Mouse (Mus musculus) kidney, embryonic 16.5 days (tissue): ENCODE data around the gene Porcn. TPM values are rescaled to one million over a fixed set of nuclear protein-coding genes. Genes with fewer than 3 reads are reported as not detected.

Source experiments
- ATAC-seq: fragments of 200-750 bp; cut with Nextera tagmentation; 2 replicates; pipeline ENCODE4 v1.8.0; 2017; ENCODE audit warnings: moderate TSS enrichment; ENCODE audit not compliant: low FRiP score, low TSS enrichment
- H3K27ac ChIP-seq: fragments of 300-500 bp; sonication (generic); 2 replicates; pipeline ENCODE4 v1.5.1; 2014; ENCODE audit warnings: low read length
- H3K27me3 ChIP-seq: fragments of 300-500 bp; sonication (generic); 2 replicates; pipeline ENCODE4 v1.6.1; 2014; ENCODE audit warnings: low read length, control low read depth, mixed read lengths; ENCODE audit not compliant: insufficient read depth
- H3K36me3 ChIP-seq: fragments of 300-500 bp; sonication (generic); 2 replicates; pipeline ENCODE4 v1.6.1; 2014; ENCODE audit warnings: low read length, control low read depth, mixed read lengths; ENCODE audit not compliant: insufficient read depth
- H3K4me1 ChIP-seq: fragments of 300-500 bp; sonication (generic); 2 replicates; pipeline ENCODE4 v1.6.1; 2014; ENCODE audit warnings: low read length, control low read depth, mixed read lengths; ENCODE audit not compliant: insufficient read depth
- H3K4me2 ChIP-seq: fragments of 300-500 bp; sonication (generic); replicated peaks from 2 replicates; pipeline ENCODE4 v1.6.1; 2014; ENCODE audit warnings: low read depth, low read length
- H3K4me3 ChIP-seq: fragments of 300-500 bp; sonication (generic); 2 replicates; pipeline ENCODE4 v1.5.1; 2014; ENCODE audit warnings: mild to moderate bottlenecking, low read length
- H3K9ac ChIP-seq: fragments of 300-500 bp; sonication (generic); replicated peaks from 2 replicates; pipeline ENCODE4 v1.6.1; 2014; ENCODE audit warnings: low read length
- H3K9me3 ChIP-seq: fragments of 300-500 bp; sonication (generic); 2 replicates; pipeline ENCODE4 v1.6.1; 2016; ENCODE audit warnings: low read length, control low read depth
- WGBS: fragments of 180-500 bp; shearing (Covaris S2); extraction: QIAGEN DNeasy Blood & Tissue Kit; methylation state at CpG from one replicate; pipeline ENCODE4 v1.1.7; 2014; 5-methylcytosine and 5-hydroxymethylcytosine counted together
- polyA plus RNA-seq: library from polyadenylated mRNA; unstranded; fragments of >200 nt; fragmentation: Nextera tagmentation; extraction: Ambion mirVana; gene quantifications from 2 replicates; pipeline ENCODE4 v1.2.1, GENCODE M21; 2015

The Porcn gene
- polyA plus RNA-seq, 1 experiment from 2014 or later, result 8.4 TPM

GRCm38 (mm10) chrX:8233602-8234001 lies 27.3 kb upstream of the Porcn start:
- H3K27ac ChIP-seq, result no peak overlapping the region
- H3K4me2 ChIP-seq, result no peak overlapping the region
- 93% methylated on average over 3 of the region's 3 CpGs for whole genome bisulfite sequencing
- no peaks in the 10 kb centered on the region for H3K9me3 ChIP-seq
- no peaks in the 10 kb centered on the region for H3K36me3 ChIP-seq
- no peak for ATAC-seq
- no peak overlapping the region for H3K4me3 ChIP-seq
- H3K9ac ChIP-seq, result no peak overlapping the region
- H3K27me3 ChIP-seq, result no peaks in the 10 kb centered on the region
- H3K4me1 ChIP-seq, result no peaks in the 10 kb centered on the region

- ATAC-seq, result no peak
- no peaks in the 10 kb centered on the region for H3K9me3 ChIP-seq
- H3K4me1 ChIP-seq, result no peaks in the 10 kb centered on the region
- H3K27ac ChIP-seq, result no peak overlapping the region
- H3K9ac ChIP-seq, result no peak overlapping the region
- no peaks in the 10 kb centered on the region for H3K27me3 ChIP-seq
- WGBS, result 79% methylated on average over 4 of the region's 4 CpGs
- H3K4me2 ChIP-seq, result no peak overlapping the region
- no peaks in the 10 kb centered on the region for H3K36me3 ChIP-seq
- H3K4me3 ChIP-seq, result no peak overlapping the region
These were observed 23.9 kb upstream of the Porcn start for GRCm38 (mm10) chrX:8230272-8230671.

DNA sequence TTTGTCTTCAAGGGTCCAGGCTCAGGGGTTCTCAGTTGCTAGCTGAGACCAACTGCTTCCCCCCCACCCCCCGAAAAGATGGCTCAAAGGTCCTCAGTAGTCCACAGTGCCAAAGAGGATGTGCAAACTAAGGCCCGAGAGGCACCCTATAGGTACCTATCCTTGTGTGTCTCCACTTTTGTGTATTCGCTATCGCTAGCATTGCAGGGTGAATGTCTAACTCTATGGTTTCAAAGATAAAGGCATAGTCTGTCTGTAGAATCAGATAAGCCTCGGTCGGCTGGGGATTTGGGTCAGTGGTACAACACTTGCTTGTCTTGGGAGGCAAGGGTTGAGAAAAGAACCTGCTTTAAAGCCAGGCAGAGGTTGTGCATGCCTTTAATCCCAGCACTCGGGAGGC lies 17.1 kb upstream of the Porcn start:
- H3K36me3 ChIP-seq, result no peaks in the 10 kb centered on the region
- no peak overlapping the region for H3K4me2 ChIP-seq
- H3K9ac ChIP-seq, result no peak overlapping the region
- H3K27ac ChIP-seq, result no peak overlapping the region
- H3K4me3 ChIP-seq, result no peak overlapping the region
- no peak for ATAC-seq
- no peaks in the 10 kb centered on the region for H3K9me3 ChIP-seq
- H3K4me1 ChIP-seq, result no peaks in the 10 kb centered on the region
- WGBS, result 88% methylated on average over 7 of the region's 7 CpGs
- no peaks in the 10 kb centered on the region for H3K27me3 ChIP-seq

DNA sequence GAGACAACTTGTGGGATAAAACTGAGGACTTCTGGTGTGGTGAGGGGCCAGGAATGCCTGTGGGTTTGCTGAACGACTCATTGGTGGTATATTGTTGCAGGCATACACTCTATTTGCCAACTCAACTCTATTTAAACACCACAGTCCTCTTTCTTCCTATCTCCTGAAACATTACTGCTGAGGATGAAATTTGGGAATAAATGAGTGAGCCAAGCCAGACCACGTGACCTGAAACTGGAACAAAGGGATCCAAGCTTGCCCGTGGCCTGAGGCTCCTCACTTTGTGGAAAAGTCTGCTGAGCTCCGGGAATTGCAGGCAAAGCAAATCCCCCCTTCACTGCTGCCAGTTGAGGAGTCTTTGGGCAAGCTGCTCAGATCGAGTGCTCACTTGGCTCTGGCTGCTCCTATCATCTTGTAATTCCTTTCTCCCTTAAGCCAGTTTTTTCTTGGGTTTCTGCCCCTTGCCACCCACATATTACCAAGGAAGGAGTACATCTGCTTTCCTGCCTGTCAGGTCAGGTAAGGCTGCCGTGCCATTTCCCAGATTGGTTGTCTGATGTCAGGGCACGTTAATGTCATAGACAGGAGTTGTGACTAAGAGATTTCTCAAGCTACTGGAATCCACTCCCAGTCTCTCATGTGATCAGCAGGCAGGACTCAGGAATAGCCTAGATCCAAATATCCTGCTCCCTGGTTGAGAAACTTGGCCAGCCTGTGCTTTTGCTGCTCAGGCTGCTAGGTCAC lies 16.5 kb upstream of the Porcn start:
- 58% methylated on average over 7 of the region's 7 CpGs for WGBS
- no peaks in the 10 kb centered on the region for H3K36me3 ChIP-seq
- no peak for ATAC-seq
- H3K9ac ChIP-seq, result no peak overlapping the region
- no peak overlapping the region for H3K4me3 ChIP-seq
- H3K4me1 ChIP-seq, result no peaks in the 10 kb centered on the region
- H3K4me2 ChIP-seq, result no peak overlapping the region
- H3K27me3 ChIP-seq, result no peaks in the 10 kb centered on the region
- H3K9me3 ChIP-seq, result no peaks in the 10 kb centered on the region
- H3K27ac ChIP-seq, result no peak overlapping the region

DNA sequence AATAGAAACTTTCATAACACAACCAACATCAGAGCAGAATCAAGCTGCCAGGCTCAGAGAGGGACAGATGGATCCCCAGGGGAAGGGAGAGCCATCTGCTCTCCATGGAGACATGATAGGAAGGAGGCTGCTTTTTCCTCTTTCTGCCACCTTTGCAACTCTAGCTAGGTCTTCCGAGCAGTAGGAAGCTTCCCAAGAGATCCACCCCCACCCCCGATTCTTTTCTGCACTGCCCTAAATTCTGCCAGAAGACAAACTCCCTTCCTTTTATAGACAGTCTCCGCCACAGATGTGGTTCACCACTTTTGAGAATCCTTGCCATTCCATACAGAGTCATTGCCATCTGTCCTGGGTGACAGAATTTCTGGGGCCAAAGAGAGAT lies 16.0 kb upstream of the Porcn start:
- H3K27me3 ChIP-seq, result no peaks in the 10 kb centered on the region
- no peak overlapping the region for H3K9ac ChIP-seq
- no peaks in the 10 kb centered on the region for H3K36me3 ChIP-seq
- 80% methylated on average over 3 of the region's 3 CpGs for WGBS
- no peaks in the 10 kb centered on the region for H3K9me3 ChIP-seq
- ATAC-seq, result no peak
- H3K27ac ChIP-seq, result no peak overlapping the region
- no peak overlapping the region for H3K4me2 ChIP-seq
- no peaks in the 10 kb centered on the region for H3K4me1 ChIP-seq
- no peak overlapping the region for H3K4me3 ChIP-seq

GRCm38 (mm10) chrX:8219651-8220050 lies 13.3 kb upstream of the Porcn start:
- H3K27ac ChIP-seq, result no peak overlapping the region
- no peak for ATAC-seq
- WGBS, result 26% methylated on average over 8 of the region's 8 CpGs

DNA sequence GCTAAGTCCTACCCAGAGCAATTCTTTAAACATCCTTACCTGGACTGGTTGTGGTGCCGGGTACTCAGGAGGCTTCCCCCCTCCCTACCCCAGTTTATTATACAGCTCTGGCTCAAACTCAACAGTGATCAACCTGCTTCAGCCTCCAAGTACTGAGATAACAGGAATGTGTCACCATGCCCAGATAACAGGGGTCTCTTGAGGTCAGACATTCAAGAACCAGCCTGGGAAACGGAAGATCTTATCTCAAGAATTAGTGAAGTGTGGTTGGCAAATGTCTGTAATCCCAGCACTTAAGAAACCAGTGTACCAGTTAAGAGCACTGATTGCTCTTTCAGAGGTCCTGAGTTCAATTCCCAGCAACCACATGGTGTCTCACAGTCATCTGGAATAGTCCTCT lies 11.8 kb upstream of the Porcn start:
- Histone ChIP-seq H3K4me2 (no peak overlapping the region), H3K4me3 (no peak overlapping the region), H3K4me1 (no peaks in the 10 kb centered on the region), H3K36me3 (no peaks in the 10 kb centered on the region), H3K9me3 (no peaks in the 10 kb centered on the region), H3K27me3 (no peaks in the 10 kb centered on the region), H3K27ac (no peak overlapping the region), H3K9ac (no peak overlapping the region)
- ATAC-seq, result no peak
- 65% methylated on average over 2 of the region's 2 CpGs for whole genome bisulfite sequencing

More at GRCm38 (mm10) chrX:8219651-8220050, 13.3 kb upstream of the Porcn start:
- no peak overlapping the region for H3K4me3 ChIP-seq
- no peaks in the 10 kb centered on the region for H3K9me3 ChIP-seq
- no peaks in the 10 kb centered on the region for H3K4me1 ChIP-seq
- H3K27me3 ChIP-seq, result no peaks in the 10 kb centered on the region
- H3K36me3 ChIP-seq, result no peaks in the 10 kb centered on the region
- H3K4me2 ChIP-seq, result no peak overlapping the region
- no peak overlapping the region for H3K9ac ChIP-seq

DNA sequence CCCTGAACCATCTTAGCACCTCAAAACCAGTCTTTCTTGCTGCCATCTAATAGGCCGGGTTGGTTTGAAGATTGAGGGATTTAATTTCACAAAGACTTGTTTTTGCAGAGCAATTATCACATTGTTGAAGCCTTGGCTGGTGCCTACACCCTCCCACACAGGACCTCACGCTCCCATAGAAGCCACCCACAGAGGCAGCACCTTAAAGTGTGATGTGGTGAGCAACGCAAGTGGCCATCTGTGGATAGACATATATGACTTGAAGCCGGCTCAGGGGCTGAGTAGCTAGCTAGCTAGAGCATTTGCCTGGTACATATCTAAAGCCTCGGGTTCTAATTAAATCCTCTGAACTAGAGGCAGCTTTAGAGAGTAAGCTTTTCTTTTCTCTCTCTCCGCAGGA lies 11.1 kb upstream of the Porcn start:
- no peak for ATAC-seq
- Histone ChIP-seq H3K9me3 (no peaks in the 10 kb centered on the region), H3K36me3 (no peaks in the 10 kb centered on the region), H3K4me3 (no peak overlapping the region), H3K4me2 (no peak overlapping the region), H3K27ac (no peak overlapping the region), H3K9ac (no peak overlapping the region), H3K27me3 (no peaks in the 10 kb centered on the region), H3K4me1 (no peaks in the 10 kb centered on the region)
- WGBS, result 46% methylated on average over 6 of the region's 6 CpGs

DNA sequence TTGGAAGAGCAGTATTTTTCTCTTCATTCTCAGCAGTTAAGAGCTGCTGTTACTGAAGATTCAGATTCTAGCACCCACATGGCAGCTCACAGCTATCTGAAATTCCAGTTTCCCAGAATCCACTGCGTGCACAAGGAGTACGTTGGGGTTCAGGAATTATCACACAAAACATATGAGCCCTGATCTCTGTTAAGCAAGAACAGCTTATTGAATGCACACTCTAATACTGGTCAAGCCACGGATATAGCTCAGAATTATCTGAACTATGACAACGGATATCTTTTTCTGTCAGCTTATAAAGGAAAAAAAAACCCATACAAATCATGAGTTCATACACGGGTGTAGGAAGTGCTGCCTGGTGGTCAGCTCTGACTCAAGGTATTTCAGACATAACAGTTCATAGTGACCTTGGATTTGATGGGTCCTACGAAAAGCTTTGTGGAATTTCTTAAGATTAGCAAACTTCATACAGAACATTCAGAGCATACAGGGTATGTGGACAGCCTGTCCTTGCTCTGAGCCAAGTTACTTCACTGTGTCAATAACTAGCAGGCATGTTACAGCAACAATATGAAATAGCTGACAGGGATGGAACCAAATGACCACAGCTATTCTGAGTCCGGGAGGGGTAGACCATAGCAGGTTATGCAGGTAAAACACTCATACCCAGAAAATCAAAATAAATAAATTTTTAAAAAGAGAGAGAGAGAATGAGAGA lies 5.3 kb upstream of the Porcn start:
- WGBS, result 77% methylated on average over 7 of the region's 7 CpGs
- Histone ChIP-seq H3K9ac (no peak overlapping the region), H3K4me2 (no peak overlapping the region), H3K27ac (no peak overlapping the region), H3K36me3 (no peaks in the 10 kb centered on the region), H3K9me3 (no peaks in the 10 kb centered on the region), H3K4me3 (no peak overlapping the region), H3K27me3 (no peaks in the 10 kb centered on the region), H3K4me1 (no peaks in the 10 kb centered on the region)
- ATAC-seq, result no peak

- Histone ChIP-seq H3K9me3 (no peaks in the 10 kb centered on the region), H3K4me2 (no peak overlapping the region), H3K27ac (no peak overlapping the region), H3K9ac (no peak overlapping the region), H3K27me3 (no peaks in the 10 kb centered on the region), H3K4me3 (no peak overlapping the region), H3K4me1 (no peaks in the 10 kb centered on the region), H3K36me3 (no peaks in the 10 kb centered on the region)
- WGBS, result 74% methylated on average over 2 of the region's 2 CpGs
- ATAC-seq, result no peak
These were observed 3.4 kb upstream of the Porcn start for GRCm38 (mm10) chrX:8209720-8210119.
